Mouse (Mus musculus): ENCODE data around the gene Proser2.

DNA sequence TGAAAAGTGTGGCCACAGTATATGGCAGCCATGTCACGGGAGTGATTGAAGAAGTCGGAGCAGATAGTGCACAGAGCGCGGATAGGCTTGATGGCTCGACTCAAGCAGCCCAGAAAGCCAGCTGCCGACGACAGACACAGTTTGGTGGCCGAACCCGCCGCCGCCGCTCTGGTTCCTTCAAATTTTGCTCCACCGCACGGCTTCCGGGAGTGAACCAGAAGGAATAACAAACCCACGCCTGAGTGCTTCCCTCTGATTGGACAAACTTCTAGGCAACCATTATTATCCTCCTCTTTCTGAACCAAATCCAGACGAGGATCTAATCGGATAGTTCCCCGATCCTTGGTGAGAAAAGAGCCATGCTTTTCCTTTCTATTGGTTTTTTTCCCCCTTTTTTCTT lies 3.9 kb upstream of the Proser2 start:
- TF ChIP-seq CTCF (IDR thresholded peaks at IDR 0.05; ENCODE audit: low read depth), result no peak
- no peak for TF ChIP-seq EP300 (IDR thresholded peaks at IDR 0.05; ENCODE audit: low read depth)
